Mouse (Mus musculus) right cerebral cortex, postnatal 36 days (tissue): Measurements from ENCODE around the gene Myo18b.

ENCODE experiments used
- DNase-seq, 2 experiments: peaks; one replicate each; pipeline ENCODE4 v3.0.0; 2022; ENCODE audit warnings: low spot score in 2 of 2, mixed read lengths in 1 of 2

The Myo18b gene

GRCm38 (mm10) chr5:112822426-112822825, 73.7 kb downstream of the Myo18b start:
- DNase-seq = no peak

- no peak for DNase-seq
These were observed 81.1 kb downstream of the Myo18b start for GRCm38 (mm10) chr5:112815051-112815450.

- no peak for DNase-seq
These were observed 88.5 kb downstream of the Myo18b start for GRCm38 (mm10) chr5:112807629-112808028.

- DNase-seq = no peak
These were observed 100.1 kb downstream of the Myo18b start for GRCm38 (mm10) chr5:112796086-112796485.

GRCm38 (mm10) chr5:112791792-112792780, 104.1 kb downstream of the Myo18b start:
- DNase-seq = no peak

- DNase-seq = no peak
These were observed 105.6 kb downstream of the Myo18b start for GRCm38 (mm10) chr5:112790376-112791111.

GRCm38 (mm10) chr5:112788441-112788840, 107.7 kb downstream of the Myo18b start:
- DNase-seq = no peak

- no peak for DNase-seq
These were observed 109.4 kb downstream of the Myo18b start for GRCm38 (mm10) chr5:112786788-112787187.

GRCm38 (mm10) chr5:112786031-112786430, 110.1 kb downstream of the Myo18b start:
- peak; percentile 48 to 60 for DNase-seq

GRCm38 (mm10) chr5:112781719-112782118, 114.4 kb downstream of the Myo18b start:
- peak; percentile 69 to 78 for DNase-seq

- DNase-seq = peak in 1 of 2 experiments; percentile 33
These were observed 114.9 kb downstream of the Myo18b start for GRCm38 (mm10) chr5:112781231-112781630.

GRCm38 (mm10) chr5:112780383-112780782, 115.8 kb downstream of the Myo18b start:
- DNase-seq = peak; percentile 73 to 74

GRCm38 (mm10) chr5:112776781-112777405, 119.3 kb downstream of the Myo18b start:
- DNase-seq = no peak

- no peak for DNase-seq
These were observed 122.7 kb downstream of the Myo18b start for GRCm38 (mm10) chr5:112773429-112773828.

GRCm38 (mm10) chr5:112771376-112771901, 124.7 kb downstream of the Myo18b start:
- DNase-seq = no peak

- DNase-seq = no peak
These were observed 126.4 kb downstream of the Myo18b start for GRCm38 (mm10) chr5:112769721-112770119.

GRCm38 (mm10) chr5:112769020-112769720, 127.0 kb downstream of the Myo18b start:
- no peak for DNase-seq

- no peak for DNase-seq
These were observed 127.6 kb downstream of the Myo18b start for GRCm38 (mm10) chr5:112768556-112768955.

- DNase-seq = no peak
These were observed 134.6 kb downstream of the Myo18b start for GRCm38 (mm10) chr5:112761415-112762075.

GRCm38 (mm10) chr5:112755581-112755980, 140.6 kb downstream of the Myo18b start:
- no peak for DNase-seq

GRCm38 (mm10) chr5:112749634-112750033, 146.5 kb downstream of the Myo18b start:
- DNase-seq = no peak
